Mouse (Mus musculus): Measurements from ENCODE around the gene Cux1.

- TF ChIP-seq EP300 (IDR thresholded peaks at IDR 0.05; ENCODE audit: insufficient read depth, low read depth, low read length) (no peak), CTCF (IDR thresholded peaks at IDR 0.05) (no peak)
Observed at GRCm38 (mm10) chr5:136562212-136562611, 5.1 kb downstream of the Cux1 start.
